Mouse (Mus musculus): ENCODE measurements at regions not wholly inside any gene's neighbourhood (a gene's known extent, or its start where the extent isn't known, plus 50 kb on each side); places are given as distances from the start of the nearest gene placed in this dataset.
A peak's percentile ranks its signal among the peaks of the same experiment; 100 is the strongest.

DNA sequence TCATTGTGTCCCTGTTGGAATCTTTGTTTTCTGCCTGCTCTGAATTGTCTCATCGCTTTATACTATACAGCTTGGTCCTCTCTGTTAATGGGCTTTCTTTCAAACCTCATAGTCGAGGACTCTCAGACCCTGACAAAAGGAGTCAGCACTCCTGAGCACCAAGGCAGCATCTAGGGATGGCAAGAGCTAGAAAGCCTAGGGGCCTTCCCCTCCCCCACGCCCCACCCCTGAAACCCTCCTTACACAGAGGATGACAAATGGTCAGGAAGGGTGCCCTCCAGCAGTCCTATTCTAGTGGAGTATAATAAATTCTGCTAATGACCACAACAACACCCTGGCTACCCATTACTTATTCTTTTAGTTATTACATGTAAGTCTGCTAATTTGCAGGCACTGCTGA, 74.4 kb downstream of the Tbx19 start:
- Histone ChIP-seq H3K27ac (no peak overlapping the region), H3K4me3 (no peak overlapping the region), H3K27me3 (no peaks in the 10 kb centered on the region), H3K4me2 (replicated peaks) (no peak overlapping the region), H3K9me3 (no peaks in the 10 kb centered on the region), H3K36me3 (no peaks in the 10 kb centered on the region), H3K4me1 (no peaks in the 10 kb centered on the region), H3K9ac (no peak overlapping the region)
- WGBS, result 75% methylated on average over 3 of the region's 3 CpGs
- no peak for ATAC-seq (ENCODE audit: insufficient number of reproducible peaks, insufficient read depth, low FRiP score, low TSS enrichment)

DNA sequence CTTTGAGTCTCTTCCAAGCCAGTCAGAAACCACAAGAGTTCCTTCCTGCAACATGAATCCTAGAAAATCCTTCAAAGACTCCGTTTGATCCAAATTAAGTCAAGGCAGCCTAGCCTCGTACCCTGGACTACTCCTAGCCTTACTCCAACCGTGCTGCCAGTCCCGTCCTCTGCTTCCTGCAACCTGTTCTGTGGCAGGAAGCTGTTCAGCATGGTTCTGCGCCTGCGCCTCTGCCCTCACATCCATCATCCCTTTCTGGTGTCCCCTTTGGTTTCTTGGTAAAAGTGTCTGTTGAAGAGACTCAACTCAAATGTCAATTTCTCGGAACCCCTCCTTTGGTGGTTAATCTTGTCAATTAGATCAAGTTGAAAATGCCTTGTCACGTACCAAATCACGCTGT, 75.8 kb downstream of the Tbx19 start:
- Histone ChIP-seq H3K4me1 (no peaks in the 10 kb centered on the region), H3K4me3 (no peak overlapping the region), H3K27ac (no peak overlapping the region), H3K36me3 (no peaks in the 10 kb centered on the region), H3K9me3 (no peaks in the 10 kb centered on the region), H3K27me3 (no peaks in the 10 kb centered on the region), H3K4me2 (replicated peaks) (no peak overlapping the region), H3K9ac (no peak overlapping the region)
- ATAC-seq (ENCODE audit: insufficient number of reproducible peaks, insufficient read depth, low FRiP score, low TSS enrichment), result no peak
- 78% methylated on average over 9 of the region's 9 CpGs for WGBS

DNA sequence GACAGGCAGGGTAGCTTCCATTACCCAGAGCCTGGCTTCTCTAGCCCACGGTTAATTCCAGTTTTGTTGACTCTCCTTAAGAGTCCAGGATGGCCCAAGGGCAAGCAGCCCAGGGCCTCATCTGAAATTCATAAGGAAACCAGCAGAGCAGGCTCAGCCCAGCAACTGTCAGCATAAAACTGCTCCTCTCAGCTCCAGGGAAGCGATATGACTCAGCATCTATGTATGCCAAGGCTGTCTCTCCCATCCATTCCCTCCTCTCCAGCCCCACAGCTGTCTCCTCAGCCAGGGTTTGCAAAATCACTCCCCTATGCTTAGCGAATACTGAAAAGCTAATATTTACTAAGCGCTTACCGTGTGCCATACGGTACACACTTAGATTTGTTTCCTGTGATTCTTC, 76.4 kb downstream of the Tbx19 start:
- H3K4me1 ChIP-seq, result no peaks in the 10 kb centered on the region
- no peak overlapping the region for H3K4me3 ChIP-seq
- 81% methylated on average over 6 of the region's 6 CpGs for WGBS
- no peaks in the 10 kb centered on the region for H3K36me3 ChIP-seq
- no peak overlapping the region for H3K27ac ChIP-seq
- no peak overlapping the region for H3K4me2 ChIP-seq (replicated peaks)
- H3K9me3 ChIP-seq, result no peaks in the 10 kb centered on the region
- H3K27me3 ChIP-seq, result no peaks in the 10 kb centered on the region
- ATAC-seq (ENCODE audit: insufficient number of reproducible peaks, insufficient read depth, low FRiP score, low TSS enrichment), result no peak
- no peak overlapping the region for H3K9ac ChIP-seq

DNA sequence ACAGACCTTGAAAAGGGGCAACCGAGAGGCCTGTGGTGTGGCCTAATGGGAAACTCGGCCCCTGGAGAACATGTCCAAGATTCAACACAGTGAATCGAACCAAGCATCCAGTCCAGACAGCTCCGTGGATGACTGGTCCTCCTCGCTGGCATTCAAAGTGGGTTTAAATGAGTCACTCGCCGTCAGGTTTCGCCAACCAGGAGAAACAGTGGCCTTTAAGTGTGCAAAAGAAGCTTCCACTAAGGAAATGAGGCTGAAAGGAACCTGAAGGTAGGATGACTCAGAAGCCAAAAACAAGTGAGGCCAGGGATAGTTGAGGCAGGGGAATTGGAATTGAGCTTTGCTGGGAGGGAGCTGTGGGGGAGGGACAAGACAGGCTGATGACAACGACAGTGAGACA, 80.2 kb downstream of the Tbx19 start:
- Histone ChIP-seq H3K4me3 (no peak overlapping the region), H3K9me3 (no peaks in the 10 kb centered on the region), H3K27me3 (no peaks in the 10 kb centered on the region), H3K36me3 (no peaks in the 10 kb centered on the region), H3K9ac (no peak overlapping the region), H3K27ac (no peak overlapping the region), H3K4me2 (replicated peaks) (no peak overlapping the region), H3K4me1 (peaks cover 5% of the 10 kb centered on the region; the same call in 1 of the 2 replicates)
- 92% methylated on average over 9 of the region's 9 CpGs for WGBS
- no peak for ATAC-seq (ENCODE audit: insufficient number of reproducible peaks, insufficient read depth, low FRiP score, low TSS enrichment)

DNA sequence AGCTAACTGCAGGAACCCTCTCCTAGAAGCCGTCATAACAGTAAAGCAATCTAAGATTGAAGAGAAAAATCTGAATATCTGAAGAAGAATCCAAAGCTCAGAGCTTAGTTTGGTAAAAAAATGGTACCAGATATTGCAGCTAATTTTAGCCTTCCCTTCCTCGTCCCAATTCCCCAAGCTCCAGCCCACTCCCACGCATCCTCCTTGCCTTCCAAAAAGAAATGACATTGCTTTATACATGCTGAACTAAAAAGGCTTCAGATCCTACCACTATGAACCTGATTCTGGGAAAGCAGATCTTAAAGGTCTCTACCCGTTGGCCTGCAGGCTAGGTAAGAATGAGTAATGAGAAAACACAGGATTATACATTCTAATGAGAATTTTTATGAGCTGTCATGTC, 83.3 kb downstream of the Tbx19 start:
- Histone ChIP-seq H3K4me2 (replicated peaks) (no peak overlapping the region), H3K9me3 (no peaks in the 10 kb centered on the region), H3K27me3 (no peaks in the 10 kb centered on the region), H3K9ac (no peak overlapping the region), H3K4me1 (peaks cover 8% of the 10 kb centered on the region; the same call in 1 of the 2 replicates), H3K4me3 (no peak overlapping the region), H3K36me3 (no peaks in the 10 kb centered on the region), H3K27ac (no peak overlapping the region)
- no peak for ATAC-seq (ENCODE audit: insufficient number of reproducible peaks, insufficient read depth, low FRiP score, low TSS enrichment)
- WGBS, result 86% methylated on average over 4 of the region's 4 CpGs

DNA sequence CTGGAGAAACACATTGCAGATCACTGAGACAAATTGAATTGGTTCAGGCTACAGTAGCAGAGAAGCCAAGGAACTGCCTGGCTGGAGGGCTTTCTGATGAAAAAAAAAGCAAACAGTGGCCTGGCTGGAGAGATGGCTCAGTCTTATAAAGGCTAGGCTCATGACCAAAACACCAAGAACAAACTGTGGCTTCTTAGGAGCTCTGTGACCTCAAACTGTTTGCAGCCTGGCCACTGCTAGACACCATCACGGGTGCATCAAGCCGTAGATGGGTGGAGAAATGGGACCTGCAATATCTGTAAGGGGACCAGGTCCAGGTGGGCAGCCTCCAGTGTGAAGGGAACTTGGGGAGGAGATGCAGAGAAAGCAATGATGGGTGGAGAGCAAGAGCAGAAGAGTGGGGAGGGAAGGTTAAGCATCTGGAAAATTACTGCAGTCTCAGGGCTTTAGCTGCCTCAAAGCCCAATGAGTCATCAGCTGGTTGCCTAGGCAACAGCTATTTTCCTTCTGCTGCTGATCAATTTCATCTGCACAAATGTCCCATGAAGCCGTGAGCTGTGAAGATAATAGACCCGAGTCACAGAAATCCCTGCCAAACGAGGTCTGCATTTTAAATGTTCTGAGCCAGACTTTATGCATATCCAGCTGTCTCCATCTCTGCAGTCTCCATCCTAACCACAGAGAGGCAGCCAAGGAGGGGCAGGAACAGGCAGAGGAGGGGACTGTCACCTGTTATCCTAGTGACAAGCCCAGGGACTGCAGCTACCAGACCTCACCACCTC, 85.1 kb downstream of the Tbx19 start:
- ATAC-seq (ENCODE audit: insufficient number of reproducible peaks, insufficient read depth, low FRiP score, low TSS enrichment), result peak; percentile 72
- 45% methylated on average over 5 of the region's 5 CpGs for WGBS
- H3K4me3 ChIP-seq, result no peak overlapping the region

DNA sequence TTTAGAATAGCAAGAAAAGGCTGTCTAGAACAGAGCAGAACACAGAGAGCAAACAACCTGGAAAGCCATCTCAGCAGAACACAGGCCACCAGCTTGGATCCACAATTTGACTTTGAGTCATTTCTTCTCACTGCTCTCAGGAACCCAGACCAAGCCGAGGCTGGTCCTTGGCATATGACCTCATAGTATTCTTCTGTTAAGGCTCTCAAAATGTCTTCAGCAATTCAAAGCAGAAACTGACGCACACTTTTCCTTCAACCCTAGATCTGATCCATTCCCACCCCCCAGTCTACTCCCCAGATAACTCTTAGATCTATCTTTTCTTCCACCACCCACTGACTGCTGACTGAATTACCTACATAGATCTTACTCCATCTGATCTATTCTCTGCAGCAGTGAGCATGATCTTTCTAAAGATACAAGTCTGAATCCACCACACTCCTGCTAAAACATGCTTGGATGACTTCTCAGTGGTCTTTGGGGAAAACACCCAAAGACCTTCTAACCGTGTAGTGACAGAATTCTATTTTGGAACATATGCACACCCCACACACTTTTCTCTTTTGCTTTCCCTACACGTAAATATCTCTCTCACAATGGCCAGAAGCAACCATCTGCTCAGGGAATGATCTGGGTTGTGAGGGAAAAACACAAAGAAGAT, 88.6 kb downstream of the Tbx19 start:
- H3K27ac ChIP-seq, result no peak overlapping the region
- no peak for ATAC-seq (ENCODE audit: insufficient number of reproducible peaks, insufficient read depth, low FRiP score, low TSS enrichment)
- 87% methylated on average over 4 of the region's 4 CpGs for WGBS
- H3K4me1 ChIP-seq, result peaks cover 8% of the 10 kb centered on the region; the same call in 1 of the 2 replicates
- no peaks in the 10 kb centered on the region for H3K36me3 ChIP-seq
- no peaks in the 10 kb centered on the region for H3K9me3 ChIP-seq
- H3K27me3 ChIP-seq, result no peaks in the 10 kb centered on the region
- H3K4me2 ChIP-seq (replicated peaks), result no peak overlapping the region
- no peak overlapping the region for H3K4me3 ChIP-seq
- no peak overlapping the region for H3K9ac ChIP-seq

More for the DNA sequence above, 85.1 kb downstream of the Tbx19 start:
- no peaks in the 10 kb centered on the region for H3K36me3 ChIP-seq
- H3K9me3 ChIP-seq, result no peaks in the 10 kb centered on the region
- H3K27ac ChIP-seq, result no peak overlapping the region
- no peaks in the 10 kb centered on the region for H3K27me3 ChIP-seq
- H3K4me1 ChIP-seq, result peaks cover 8% of the 10 kb centered on the region; the same call in 1 of the 2 replicates
- no peak overlapping the region for H3K4me2 ChIP-seq (replicated peaks)
- H3K9ac ChIP-seq, result no peak overlapping the region

DNA sequence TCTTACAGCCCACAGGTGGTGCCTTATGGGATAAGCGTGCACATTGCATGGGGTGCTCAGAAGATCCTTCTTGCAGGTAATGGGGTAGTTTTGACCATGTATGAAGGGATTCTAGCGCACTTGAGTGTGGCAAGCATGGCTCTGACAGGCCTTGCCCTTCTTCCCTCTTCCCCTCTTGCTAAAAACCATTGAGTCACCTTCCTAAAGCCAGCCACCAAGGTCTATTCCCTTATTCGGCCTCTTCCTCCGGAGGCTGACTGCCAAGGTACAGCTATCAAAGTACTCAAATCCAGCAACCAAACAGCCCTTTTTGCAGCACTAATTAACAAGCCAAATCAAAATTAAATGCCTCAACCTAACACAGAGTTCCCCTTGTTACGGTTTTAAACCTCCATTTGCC, 95.6 kb downstream of the Tbx19 start:
- 73% methylated on average over 5 of the region's 5 CpGs for WGBS

DNA sequence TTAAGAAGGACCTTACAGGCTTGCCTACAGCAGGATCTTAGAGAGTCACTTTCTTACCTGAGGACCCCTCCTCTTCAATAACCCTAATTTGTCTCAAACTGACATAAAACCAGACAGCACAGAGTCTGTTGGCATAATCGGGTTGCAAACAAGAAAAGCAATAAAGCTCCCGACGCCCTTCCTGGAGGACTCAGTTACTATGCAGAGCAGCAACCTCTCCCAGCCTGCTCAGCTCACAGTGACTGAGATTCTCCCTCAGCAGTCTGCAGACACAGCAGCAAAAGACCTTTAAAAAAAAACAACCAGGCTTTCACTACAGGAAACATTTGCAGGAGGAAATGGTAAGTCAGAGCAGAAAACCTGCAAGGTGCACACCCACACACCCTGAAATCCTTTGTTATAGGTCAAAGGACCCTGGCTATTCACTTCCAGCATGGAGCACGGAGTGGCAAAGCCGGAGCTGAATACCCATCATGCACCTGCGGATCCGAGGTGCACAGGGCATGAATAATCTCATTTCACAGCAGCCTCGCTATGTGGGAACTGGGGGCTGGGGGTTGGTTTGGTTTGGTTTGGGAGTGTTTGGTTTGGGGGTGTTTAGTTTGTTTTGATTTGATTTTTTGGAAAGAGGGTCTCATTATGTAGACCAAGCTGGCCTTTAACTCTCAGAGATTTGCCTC, 97.6 kb downstream of the Tbx19 start:
- Histone ChIP-seq H3K36me3 (no peaks in the 10 kb centered on the region), H3K4me3 (no peak overlapping the region), H3K27me3 (no peaks in the 10 kb centered on the region), H3K4me1 (no peaks in the 10 kb centered on the region), H3K9ac (no peak overlapping the region), H3K9me3 (no peaks in the 10 kb centered on the region), H3K27ac (no peak overlapping the region), H3K4me2 (replicated peaks) (no peak overlapping the region)
- WGBS, result 71% methylated on average over 8 of the region's 8 CpGs
- no peak for ATAC-seq (ENCODE audit: insufficient number of reproducible peaks, insufficient read depth, low FRiP score, low TSS enrichment)

More for the DNA sequence above, 95.6 kb downstream of the Tbx19 start:
- H3K27me3 ChIP-seq, result no peaks in the 10 kb centered on the region
- no peaks in the 10 kb centered on the region for H3K4me1 ChIP-seq
- ATAC-seq (ENCODE audit: insufficient number of reproducible peaks, insufficient read depth, low FRiP score, low TSS enrichment), result no peak
- no peak overlapping the region for H3K4me3 ChIP-seq
- H3K9ac ChIP-seq, result no peak overlapping the region
- no peaks in the 10 kb centered on the region for H3K9me3 ChIP-seq
- H3K36me3 ChIP-seq, result no peaks in the 10 kb centered on the region
- H3K27ac ChIP-seq, result no peak overlapping the region
- H3K4me2 ChIP-seq (replicated peaks), result no peak overlapping the region

DNA sequence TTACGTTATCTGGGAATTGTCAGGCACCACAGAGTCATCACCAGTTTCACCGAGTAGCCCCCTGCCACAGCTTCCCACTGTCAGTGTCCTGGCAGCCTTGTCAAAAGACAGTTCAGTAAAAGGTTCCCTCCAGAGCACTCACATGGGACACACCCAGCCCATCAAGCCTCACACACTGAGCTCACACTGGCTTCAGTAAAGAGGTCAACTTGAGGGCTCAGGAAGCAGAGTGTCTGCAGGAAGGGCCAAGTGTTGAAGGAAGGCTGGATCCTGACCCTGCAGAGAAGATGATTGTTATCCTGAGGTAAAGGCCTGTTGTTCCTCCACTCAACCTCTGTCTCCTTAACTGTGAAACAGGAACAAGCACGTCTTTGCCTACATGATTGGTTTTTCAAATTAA, 99.2 kb downstream of the Tbx19 start:
- Histone ChIP-seq H3K4me1 (no peaks in the 10 kb centered on the region), H3K9ac (no peak overlapping the region), H3K4me3 (no peak overlapping the region), H3K27ac (no peak overlapping the region), H3K9me3 (no peaks in the 10 kb centered on the region), H3K4me2 (replicated peaks) (no peak overlapping the region), H3K27me3 (no peaks in the 10 kb centered on the region), H3K36me3 (no peaks in the 10 kb centered on the region)
- no peak for ATAC-seq (ENCODE audit: insufficient number of reproducible peaks, insufficient read depth, low FRiP score, low TSS enrichment)
- 79% methylated on average over 3 of the region's 3 CpGs for WGBS

DNA sequence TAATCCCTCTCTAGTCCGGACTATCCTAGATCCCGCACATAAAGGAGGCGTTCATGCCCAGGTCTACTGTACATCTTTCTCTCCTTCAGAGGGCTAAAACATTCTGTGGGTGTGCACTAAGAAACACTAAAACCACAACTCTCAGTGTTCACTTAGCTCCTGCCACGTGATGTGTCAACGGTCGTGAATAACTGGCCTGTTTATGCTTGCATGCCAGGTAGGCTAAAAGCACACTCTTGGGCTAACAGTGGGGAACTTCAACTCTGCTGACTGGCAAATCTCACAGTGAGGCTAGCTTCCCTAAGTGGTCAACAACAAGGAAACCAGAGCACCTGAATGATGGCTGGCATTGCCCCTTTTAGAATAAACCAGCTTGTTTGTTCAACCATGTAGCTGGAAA, 106.3 kb downstream of the Tbx19 start:
- Histone ChIP-seq H3K36me3 (no peaks in the 10 kb centered on the region), H3K9me3 (no peaks in the 10 kb centered on the region), H3K4me3 (no peak overlapping the region), H3K27ac (no peak overlapping the region), H3K4me2 (replicated peaks) (no peak overlapping the region), H3K9ac (no peak overlapping the region), H3K27me3 (no peaks in the 10 kb centered on the region), H3K4me1 (no peaks in the 10 kb centered on the region)
- no peak for ATAC-seq (ENCODE audit: insufficient number of reproducible peaks, insufficient read depth, low FRiP score, low TSS enrichment)
- 82% methylated on average over 6 of the region's 6 CpGs for WGBS

DNA sequence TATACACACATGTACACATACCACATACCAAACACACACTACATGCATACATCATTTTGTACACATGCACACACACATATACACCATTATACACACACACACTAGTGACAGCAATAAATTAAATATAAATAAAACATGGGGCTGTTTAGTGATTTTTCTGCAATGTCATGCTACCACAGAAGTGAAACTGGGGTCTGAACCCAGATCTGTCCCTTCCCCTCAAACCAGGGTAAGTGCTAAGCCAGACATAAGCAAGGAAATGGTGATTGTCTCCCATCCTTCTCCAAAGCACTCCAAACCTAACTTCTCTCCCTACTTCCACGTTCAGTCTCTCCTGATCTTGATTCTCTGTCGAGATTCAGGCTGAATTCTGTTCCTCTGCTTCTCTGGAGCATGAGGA, 109.3 kb downstream of the Tbx19 start:
- no peak for ATAC-seq (ENCODE audit: insufficient number of reproducible peaks, insufficient read depth, low FRiP score, low TSS enrichment)
- Histone ChIP-seq H3K27ac (no peak overlapping the region), H3K36me3 (no peaks in the 10 kb centered on the region), H3K4me3 (no peak overlapping the region), H3K9ac (no peak overlapping the region), H3K9me3 (no peaks in the 10 kb centered on the region), H3K4me1 (0 out of 2 replicates have a peak, but pooled peaks cover 5% of the 10 kb centered on the region), H3K27me3 (no peaks in the 10 kb centered on the region), H3K4me2 (replicated peaks) (no peak overlapping the region)
- 48% methylated on average over 2 of the region's 2 CpGs for WGBS
